Mouse (Mus musculus) ZHBTc4 (cell line): ENCODE measurements around the gene Prss36.
A peak's percentile ranks its signal among the peaks of the same experiment; 100 is the strongest.

ENCODE experiments used
- DNase-seq: peaks from one replicate; pipeline ENCODE4 v3.0.0-alpha.2; 2011; ENCODE audit warnings: low read depth, low spot score

Gene Prss36

DNA sequence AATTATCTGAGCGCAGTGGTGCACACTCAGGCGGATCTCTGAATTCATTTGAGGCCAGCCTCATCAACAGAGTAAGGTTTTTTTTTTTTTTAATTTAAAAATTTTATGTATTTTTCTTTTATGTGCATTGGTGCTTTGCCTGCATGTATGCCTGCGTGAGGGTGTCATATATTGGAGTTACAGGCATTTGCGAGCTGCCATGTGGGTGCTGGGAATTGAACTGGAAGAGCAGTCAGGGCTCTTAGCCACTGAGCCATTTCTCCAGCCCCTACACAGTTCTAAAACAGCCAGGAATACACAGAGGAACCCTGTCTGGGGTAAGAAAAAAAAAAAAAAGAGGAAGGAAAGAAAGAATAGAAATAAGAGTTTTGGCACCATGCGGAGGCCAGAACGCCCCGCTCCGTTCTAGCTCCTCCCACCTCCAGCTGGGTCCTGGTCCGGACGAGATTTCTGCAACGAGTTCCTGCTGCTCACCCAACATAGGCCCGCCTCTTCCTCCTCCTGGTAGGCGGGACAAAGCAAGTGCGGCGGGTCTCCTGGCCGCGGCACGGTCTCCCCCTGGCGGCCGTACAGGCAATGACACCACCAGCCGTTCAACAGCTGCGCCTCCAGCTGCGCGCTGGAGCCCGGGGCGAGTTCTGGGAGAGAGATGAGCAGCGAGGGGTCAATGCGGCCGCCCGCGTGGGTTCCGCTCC lies 11.3 kb downstream of the Prss36 start:
- peak; percentile 98 for DNase-seq

DNA sequence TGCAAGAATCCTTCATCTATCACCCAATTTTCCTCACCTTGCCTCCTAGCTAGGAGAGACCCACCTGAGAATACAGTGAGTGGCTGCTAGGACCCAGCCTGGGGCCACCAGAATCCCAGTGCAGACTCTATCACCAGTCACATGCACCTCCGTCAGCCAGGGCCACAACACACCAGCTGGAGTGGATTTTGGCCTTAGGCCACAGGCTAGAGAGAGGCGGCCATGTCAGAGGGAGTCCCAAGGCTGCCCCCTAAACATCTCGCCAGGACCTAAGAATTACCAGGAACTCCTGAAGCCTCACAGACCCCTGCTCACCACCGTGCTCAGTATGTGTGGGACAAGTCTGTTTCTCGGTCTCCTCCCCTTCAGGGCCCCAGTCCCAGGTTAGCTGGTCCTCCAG lies 12.4 kb downstream of the Prss36 start:
- DNase-seq, result no peak

DNA sequence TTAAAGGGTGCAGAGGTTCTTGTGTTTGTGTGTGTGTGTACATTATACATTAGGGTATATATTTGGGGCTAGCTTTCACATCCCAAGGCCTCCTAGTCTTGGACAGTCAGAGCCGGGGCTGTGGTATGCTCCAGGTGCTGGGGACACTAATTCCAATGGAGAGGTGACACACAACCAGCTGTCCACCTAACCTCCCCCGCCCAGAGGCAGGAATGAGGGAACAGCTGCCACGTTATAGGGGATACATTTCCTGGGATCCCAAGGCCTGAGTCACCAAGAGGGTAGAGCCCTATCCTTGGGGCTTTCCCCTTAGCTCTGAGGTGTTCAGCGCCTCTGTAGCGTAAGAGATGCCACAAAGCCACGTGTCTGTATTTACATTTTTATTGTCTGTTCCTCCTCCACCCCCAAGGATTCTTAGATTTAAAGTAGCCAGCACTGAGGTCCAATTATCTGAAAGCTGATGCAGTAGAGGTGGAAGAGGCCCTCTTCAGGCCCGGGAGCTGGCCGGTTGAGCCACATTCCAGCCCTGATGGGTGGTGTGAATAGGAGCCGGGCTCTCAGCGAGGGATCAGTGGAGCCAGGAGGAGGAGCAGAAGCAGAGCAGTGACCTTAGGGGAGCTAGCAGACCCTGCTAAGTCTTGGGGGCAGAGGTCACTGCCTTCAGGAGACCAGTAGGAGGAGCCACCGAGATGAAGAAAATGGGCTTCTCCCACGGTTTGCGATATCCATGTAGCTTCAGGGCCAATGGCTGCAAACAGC lies 14.1 kb downstream of the Prss36 start:
- peak; percentile 73 for DNase-seq

DNA sequence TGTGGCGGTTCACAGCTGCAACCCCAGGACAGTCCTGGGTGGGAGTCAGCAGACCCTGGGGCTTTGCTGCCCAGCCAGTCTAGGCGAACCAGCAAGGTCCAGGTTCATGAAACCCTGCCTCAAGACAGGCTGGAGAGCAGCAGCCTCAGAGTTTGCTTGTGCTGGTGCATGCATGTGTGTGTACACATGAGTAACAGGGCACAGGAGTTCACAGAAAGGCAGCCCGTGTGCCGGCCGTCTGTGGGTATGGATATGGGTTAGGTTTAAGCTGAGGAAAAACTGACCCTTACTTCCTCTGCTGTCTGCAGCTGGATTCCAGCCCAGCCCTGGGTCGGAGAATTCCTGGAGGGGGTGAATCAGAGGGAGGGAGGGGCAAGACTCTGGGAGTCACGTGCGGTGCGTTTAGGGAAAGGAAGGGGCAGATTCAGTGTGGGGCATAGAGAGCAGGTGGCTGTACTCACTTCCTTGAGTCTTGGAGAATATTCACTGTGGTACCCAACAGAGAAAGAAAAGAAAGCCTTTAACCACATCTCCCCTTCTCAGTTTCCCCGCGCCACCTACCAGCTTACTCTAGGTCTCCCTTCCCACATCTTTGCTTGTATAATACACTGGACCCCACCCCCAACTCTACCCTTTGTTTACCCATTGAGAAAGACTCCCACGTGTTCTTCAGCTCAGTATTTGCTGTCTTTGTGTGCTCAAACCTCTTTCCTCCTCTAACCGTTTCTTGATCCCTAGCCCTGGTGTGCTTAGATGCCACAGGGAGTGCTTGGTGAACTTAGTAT lies 15.0 kb downstream of the Prss36 start:
- peak; percentile 83 for DNase-seq

DNA sequence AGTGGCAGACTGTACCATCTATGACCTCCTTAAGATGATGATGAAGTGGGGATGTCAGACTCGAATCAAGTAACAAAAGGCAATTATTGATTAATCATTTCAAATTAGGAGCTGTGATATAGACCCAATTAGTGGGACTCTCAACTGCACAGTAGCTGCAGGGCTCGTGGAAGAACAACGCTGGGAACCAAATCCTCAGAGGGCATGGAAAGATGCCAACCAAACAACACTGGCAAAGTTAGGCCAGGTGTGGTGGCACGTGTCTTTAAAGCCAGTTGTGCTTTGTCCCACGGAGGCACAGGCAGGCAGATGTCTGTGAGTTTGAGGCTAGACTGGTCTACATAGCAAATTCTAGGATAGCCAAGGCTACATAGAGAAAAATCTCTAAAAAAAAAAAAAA lies 15.9 kb downstream of the Prss36 start:
- DNase-seq, result no peak

- no peak for DNase-seq
Measured at GRCm38 (mm10) chr7:127929923-127930322, 16.6 kb downstream of the Prss36 start, which contains the start of gene Prss8. Gene Prss8, minus strand, starts transcription at chr7:127930104.

DNA sequence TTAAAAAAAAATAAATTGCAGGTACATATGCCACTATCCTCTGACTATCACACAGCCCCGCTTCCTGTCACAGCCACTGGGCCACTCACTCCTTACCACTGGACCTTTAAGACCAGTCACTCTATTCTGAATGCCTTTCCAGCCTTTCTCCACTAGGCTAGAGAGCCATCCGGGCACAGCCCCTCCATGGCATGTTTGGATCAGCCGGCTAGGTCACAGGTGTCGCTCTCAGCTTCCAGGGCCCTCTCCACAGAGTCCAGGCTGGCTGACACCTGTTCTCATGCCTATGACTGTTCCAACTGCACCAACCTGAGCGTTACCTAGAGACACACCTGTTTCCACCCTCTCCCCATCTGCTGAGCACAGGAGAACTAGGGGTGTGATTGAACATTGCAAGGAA lies 17.9 kb downstream of the Prss36 start:
- DNase-seq, result peak; percentile 40

DNA sequence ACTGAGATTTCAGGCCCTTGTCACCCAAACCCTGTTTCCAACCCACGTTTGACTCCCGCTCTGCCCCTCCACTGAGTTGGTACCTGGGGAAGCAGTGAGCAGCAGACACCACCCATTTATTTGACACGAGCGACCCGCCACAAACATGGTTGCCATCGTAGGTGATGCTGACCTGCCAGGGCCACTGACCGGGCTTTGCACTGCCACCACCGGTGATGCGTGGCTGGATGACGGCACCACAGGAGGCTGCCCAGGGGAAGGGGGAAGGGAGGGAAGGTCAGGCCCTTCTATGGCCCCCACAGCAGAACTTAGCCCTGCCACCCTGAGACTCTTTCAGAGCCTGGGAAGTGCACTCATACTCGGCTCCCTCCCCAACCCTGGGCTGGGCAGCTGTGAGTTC lies 18.8 kb downstream of the Prss36 start:
- no peak for DNase-seq

DNA sequence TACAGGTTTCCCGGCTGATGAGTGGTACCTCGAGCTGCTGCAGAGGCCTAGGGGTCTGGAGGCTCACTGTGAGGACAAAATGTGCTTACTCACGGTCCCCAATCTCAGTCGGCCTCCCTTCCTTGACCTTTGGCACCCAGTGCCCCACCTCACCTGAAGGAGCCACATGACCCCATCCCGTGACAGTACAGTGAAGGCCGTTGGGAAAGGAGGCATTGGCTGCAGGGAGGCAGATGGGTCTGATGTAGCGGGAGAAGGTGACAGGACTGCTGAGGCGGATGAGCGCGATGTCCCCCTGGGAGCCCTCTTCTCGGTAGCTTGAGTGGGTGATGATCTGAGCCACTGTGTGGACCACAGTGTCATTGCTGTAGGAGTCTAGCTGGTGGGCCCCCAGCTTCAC lies 19.7 kb downstream of the Prss36 start:
- DNase-seq, result no peak

DNA sequence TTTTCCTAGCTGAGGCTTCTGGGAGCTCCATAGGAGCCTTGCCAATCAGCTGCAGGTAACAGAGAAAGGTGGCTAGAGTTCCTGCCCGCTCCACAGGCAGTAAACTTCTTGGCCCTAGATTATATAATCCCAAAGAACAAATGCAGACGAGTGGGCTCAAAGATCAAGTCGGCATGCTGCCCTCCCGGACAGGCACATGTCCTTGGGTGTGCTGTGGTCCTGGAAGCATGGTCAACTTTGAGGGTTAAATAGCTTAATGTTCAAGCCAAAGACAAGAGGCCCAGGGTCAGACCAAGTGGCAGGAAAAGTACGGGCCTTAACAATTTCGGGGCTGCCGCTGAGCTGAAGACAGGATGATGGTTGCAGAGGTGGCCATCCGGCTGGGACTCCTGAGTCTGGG lies 20.5 kb downstream of the Prss36 start:
- no peak for DNase-seq

- DNase-seq, result no peak
Measured at GRCm38 (mm10) chr7:127925252-127925651, 21.3 kb downstream of the Prss36 start.

- no peak for DNase-seq
Measured at GRCm38 (mm10) chr7:127923714-127924113, 22.8 kb downstream of the Prss36 start.

DNA sequence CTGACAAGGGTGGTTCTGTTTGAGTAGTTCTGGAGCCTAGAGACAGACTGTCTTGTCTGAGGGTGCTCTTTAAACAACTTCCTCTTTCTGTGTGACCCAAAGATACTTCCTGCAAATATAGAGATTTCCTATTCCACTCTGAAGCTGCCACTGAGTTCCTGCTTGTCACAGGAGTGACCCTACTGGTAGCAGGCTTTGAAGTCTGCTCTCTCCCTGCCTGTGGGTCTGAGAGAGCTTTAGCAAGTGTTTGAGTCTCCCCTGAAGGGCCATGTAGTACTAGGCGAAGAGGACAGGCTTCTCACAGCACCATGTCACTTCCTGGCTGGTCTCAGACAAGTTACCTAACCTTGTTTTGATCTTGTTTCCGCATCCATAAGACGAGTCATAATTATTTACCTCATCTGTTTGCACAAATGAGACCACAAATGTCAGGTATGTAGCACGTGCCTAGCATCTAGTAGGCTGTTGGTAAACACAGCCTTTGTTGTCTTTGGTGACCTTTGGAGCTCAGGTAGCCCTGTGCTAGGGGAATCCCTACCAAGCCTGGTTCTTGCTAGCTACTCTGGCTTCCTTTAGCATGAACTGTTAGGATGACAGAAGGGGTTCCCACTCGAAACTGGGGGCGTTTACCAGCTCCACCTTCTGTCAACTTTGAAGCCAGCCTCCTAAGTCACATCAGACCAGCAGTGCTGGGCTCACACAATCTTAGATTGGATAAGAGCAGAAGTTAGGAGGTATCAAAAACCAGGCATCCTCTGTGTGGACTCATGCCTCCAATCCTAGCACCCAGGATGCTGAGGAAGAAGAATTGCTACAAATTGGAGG lies 23.9 kb downstream of the Prss36 start:
- DNase-seq, result no peak

DNA sequence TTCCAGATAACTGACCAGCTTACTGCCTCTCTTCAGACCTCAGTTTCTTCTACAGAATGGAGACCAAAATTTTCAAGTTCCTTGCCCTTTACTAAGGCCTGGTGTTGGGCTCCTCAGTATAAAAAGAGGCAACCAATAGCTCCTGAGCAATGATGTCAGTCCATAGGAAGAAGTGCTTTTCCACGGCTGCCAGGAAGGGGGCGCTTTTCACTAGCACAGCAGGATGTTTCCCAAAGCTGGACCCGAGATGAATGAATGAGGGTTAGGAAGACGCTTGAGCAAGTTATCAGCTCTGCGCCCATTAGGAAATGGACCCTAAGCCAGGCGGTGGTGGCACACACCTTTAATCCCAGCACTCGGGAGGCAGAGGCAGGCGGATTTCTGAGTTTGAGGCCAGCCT lies 25.0 kb downstream of the Prss36 start:
- DNase-seq, result no peak

GRCm38 (mm10) chr7:127919290-127919689 lies 27.2 kb downstream of the Prss36 start:
- DNase-seq, result peak; percentile 61

- DNase-seq, result peak; percentile 88
Measured at GRCm38 (mm10) chr7:127918203-127918602, 28.3 kb downstream of the Prss36 start.

DNA sequence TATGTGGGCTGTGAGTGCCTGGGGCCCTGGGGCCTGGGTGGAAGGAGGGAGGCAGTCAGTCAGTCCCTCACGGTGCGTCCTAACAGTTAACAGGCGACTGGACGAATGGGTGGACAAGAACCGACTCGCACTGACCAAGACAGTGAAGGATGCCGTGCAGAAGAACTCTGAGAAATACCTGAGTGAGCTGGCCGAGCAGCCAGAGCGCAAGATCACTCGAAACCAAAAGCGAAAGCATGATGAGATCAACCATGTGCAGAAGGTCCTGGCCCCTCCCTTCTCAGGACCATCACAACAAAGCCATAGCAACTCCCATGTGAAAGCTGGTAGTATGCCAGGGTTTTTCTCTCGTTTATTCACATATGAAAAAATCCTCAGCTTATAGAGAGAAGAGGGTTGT lies 31.2 kb downstream of the Prss36 start:
- no peak for DNase-seq

DNA sequence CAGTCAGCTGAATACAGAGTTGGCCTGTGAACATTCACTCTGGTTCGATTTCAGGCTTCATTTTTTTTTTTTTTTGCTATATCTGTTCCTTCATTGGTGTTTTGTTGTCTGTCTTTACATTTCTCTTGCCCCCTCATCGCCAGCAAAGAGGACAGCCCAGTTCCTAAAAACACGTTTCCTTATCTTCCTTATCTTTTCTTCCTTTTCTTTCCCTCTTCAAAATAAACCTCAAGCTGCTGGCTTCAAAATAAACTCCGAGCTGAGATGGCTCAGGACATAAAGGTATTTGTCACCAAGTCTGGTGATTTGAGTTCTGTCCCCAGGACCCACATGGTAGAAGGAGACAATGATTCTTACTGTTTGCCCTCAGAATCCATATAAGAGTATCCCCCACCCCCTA lies 33.6 kb downstream of the Prss36 start:
- no peak for DNase-seq

DNA sequence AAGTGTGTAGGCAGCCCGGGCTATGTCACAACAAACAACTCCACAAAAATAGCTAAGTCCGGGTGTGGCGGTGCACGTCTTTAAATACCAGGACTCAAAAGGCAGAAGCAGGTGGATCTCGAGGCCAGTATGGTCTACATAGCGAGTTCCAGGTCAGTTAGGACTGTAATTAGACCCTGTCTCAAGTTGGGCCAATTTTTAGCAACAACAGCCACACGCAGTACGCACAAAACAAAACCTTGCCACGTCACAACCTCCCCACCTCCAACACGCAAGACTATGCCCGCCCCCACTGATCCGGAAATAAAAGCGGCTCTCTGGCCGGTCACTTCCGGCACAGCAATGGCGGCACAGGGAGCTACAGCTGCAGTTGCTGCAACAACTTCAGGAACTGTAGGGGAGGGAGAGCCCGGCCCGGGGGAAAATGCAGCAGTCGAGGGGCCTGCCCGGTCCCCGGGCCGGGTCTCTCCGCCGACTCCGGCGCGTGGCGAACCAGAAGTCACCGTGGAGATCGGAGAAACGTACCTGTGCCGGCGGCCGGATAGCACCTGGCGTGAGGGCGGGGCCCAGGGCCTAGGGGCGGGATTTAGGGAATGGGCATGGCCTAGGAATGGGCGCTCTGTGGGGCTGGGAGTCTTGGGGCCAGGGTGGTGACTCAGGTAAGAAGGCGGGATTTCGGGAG lies 34.2 kb downstream of the Prss36 start, which contains the start of gene Kat8:
Kat8 (plus strand) TSS at position 327 of the 682 bp plus-strand sequence.
- DNase-seq, result peak; percentile 97

GRCm38 (mm10) chr7:127908656-127909055 lies 37.9 kb downstream of the Prss36 start:
- DNase-seq, result no peak

DNA sequence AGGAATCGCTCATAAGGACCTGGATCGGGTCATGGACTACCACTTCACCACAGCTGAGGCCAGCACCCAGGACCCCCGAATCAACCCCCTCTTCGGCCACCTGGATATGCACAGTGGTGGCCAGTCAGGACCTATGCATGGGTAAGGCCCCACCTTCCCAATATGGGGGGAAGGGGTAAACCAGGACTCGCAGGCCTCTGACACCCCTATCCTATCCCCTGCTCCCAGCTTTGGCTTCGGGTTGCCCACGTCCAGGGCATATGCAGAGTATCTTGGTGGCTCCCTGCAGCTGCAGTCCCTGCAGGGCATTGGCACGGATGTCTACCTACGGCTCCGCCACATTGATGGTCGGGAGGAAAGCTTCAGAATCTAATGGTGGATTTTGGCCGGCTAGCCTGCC lies 38.6 kb downstream of the Prss36 start:
- DNase-seq, result no peak
